Mouse (Mus musculus): ENCODE results near the gene Zcchc7.

- TF ChIP-seq POLR2A (IDR thresholded peaks at IDR 0.05; ENCODE audit: borderline replicate concordance, control insufficient read depth, low read depth, low read length) = no peak
- TF ChIP-seq CTCF (IDR thresholded peaks at IDR 0.05; ENCODE audit: control insufficient read depth, insufficient read depth, low read length) = no peak
Measured at GRCm38 (mm10) chr4:44708311-44708710, 47.4 kb upstream of the Zcchc7 start.

Measured in bone marrow, adult 2 months (tissue).